Mouse (Mus musculus) ES-E14 (cell line): Measurements from ENCODE around the gene Gm9513.

Experiments used
- MAFK ChIP-seq: IDR thresholded peaks from 2 replicates; pipeline ENCODE4 v1.6.1; 2014; ENCODE audit warnings: mild to moderate bottlenecking, low read depth, low read length, inconsistent platforms; ENCODE audit not compliant: insufficient read depth
- ZC3H11A ChIP-seq: IDR thresholded peaks from 2 replicates; pipeline ENCODE4 v1.6.1; 2012; ENCODE audit warnings: low read depth, mild to moderate bottlenecking, inconsistent platforms, low read length, borderline replicate concordance

- TF ChIP-seq MAFK (no peak), ZC3H11A (no peak)
Measured at GRCm38 (mm10) chr9:36431584-36431983, 43.9 kb upstream of the Gm9513 start, which contains the start of gene Gm7257.
